Mouse (Mus musculus) embryonic facial prominence, embryonic 14.5 days (tissue): Measurements from ENCODE around the gene Crlf1. TPM values are rescaled to one million over a fixed set of nuclear protein-coding genes. Genes with fewer than 3 reads are reported as not detected.

Experiments used
- ATAC-seq: fragments of 200-750 bp; cut with Nextera tagmentation; 2 replicates; pipeline ENCODE4 v1.8.0; 2017; ENCODE audit warnings: low read depth, moderate number of reproducible peaks, moderate TSS enrichment
- DNase-seq: peaks from one replicate; pipeline ENCODE4 v3.0.0-alpha.2; 2015; ENCODE audit warnings: low spot score
- H3K27ac ChIP-seq: fragments of 300-500 bp; sonication (generic); replicated peaks from 2 replicates; pipeline ENCODE4 v1.5.1; 2014; ENCODE audit warnings: low read depth, mild to moderate bottlenecking, low read length, moderate library complexity
- H3K27me3 ChIP-seq: fragments of 300-500 bp; sonication (generic); replicated peaks from 2 replicates; pipeline ENCODE4 v1.6.1; 2014; ENCODE audit warnings: low read length; ENCODE audit not compliant: control insufficient read depth, insufficient read depth
- H3K36me3 ChIP-seq: fragments of 300-500 bp; sonication (generic); 2 replicates; pipeline ENCODE4 v1.6.1; 2014; ENCODE audit warnings: low read length, mixed read lengths; ENCODE audit not compliant: control insufficient read depth, insufficient read depth
- H3K4me1 ChIP-seq: fragments of 300-500 bp; sonication (generic); 2 replicates; pipeline ENCODE4 v1.6.1; 2014; ENCODE audit warnings: antibody characterized with exemption, low read length; ENCODE audit not compliant: control insufficient read depth, insufficient read depth
- H3K4me2 ChIP-seq: fragments of 300-500 bp; sonication (generic); 2 replicates; pipeline ENCODE4 v1.6.1; 2014; ENCODE audit warnings: low read depth, mild to moderate bottlenecking, low read length, moderate library complexity, mixed read lengths
- H3K4me3 ChIP-seq: fragments of 300-500 bp; sonication (generic); 2 replicates; pipeline ENCODE4 v1.5.1; 2014; ENCODE audit warnings: low read depth, mild to moderate bottlenecking, low read length
- H3K9ac ChIP-seq: fragments of 300-500 bp; sonication (generic); 2 replicates; pipeline ENCODE4 v1.6.1; 2014; ENCODE audit warnings: low read depth, mild to moderate bottlenecking, low read length, moderate library complexity, mixed read lengths
- H3K9me3 ChIP-seq: fragments of 300-500 bp; sonication (generic); 2 replicates; pipeline ENCODE4 v1.6.1; 2016; ENCODE audit warnings: low read length; ENCODE audit not compliant: control insufficient read depth
- WGBS: fragments of 180-500 bp; shearing (Covaris S2); extraction: QIAGEN DNeasy Blood & Tissue Kit; methylation state at CpG from one replicate; pipeline ENCODE4 v1.1.7; 2014; 5-methylcytosine and 5-hydroxymethylcytosine counted together
- polyA plus RNA-seq: library from polyadenylated mRNA; unstranded; fragments of >200 nt; fragmentation: Nextera tagmentation; extraction: Ambion mirVana; gene quantifications from 2 replicates; pipeline ENCODE4 v1.2.1, GENCODE M21; 2014

The Crlf1 gene
- 67.3 and 68.1 TPM in 2 replicates for polyA plus RNA-seq

DNA sequence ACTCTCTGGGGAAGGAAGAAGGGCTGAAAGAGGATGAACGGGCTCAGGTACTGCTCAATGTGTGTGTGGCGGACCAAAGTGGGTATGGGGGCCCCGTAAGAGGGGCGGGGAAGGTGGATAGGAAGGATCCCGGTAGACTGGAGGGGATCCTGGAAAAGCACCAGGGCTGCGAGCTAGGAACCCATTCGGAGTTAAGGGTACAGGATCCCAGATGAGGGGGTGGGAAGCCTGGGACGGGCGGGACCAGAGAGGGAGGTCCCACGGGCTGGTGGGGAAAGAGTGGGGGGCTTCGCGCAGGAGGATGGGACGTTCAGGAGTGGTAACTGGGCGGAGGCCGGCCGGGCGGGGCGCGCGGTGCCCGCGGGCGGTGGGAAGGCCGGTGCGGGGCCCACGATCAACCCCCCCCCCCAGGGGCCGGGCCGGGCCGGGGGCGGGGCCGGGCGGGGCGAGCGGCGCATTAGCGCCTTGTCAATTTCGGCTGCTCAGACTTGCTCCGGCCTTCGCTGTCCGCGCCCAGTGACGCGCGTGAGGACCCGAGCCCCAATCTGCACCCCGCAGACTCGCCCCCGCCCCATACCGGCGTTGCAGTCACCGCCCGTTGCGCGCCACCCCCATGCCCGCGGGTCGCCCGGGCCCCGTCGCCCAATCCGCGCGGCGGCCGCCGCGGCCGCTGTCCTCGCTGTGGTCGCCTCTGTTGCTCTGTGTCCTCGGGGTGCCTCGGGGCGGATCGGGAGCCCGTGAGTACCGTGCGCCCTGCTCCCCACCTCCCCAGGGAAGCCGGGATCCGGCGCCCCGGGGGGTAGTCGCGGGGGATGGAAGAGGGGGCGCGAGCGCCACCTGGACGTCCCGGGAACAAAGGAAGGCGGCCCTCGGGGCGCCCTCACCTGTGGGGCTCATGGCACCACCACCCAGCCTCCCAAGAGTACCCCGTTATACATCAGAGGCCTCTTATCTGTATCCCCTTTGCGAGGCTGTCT lies at the start of gene Crlf1:
Gene Crlf1 (plus strand): TSS at position 495 of the 977 bp plus-strand sequence.
- H3K9me3 ChIP-seq = no peaks in the 10 kb centered on the region
- peak; percentile 30 for ATAC-seq
- peak within 1 kb of the TSS; percentile 71 for H3K9ac ChIP-seq
- H3K36me3 ChIP-seq = no peaks in the 10 kb centered on the region
- WGBS = 0% methylated on average over 22 of the region's 93 CpGs
- H3K27me3 ChIP-seq = peaks cover 81% of the 10 kb centered on the region
- H3K4me2 ChIP-seq = peak within 1 kb of the TSS; percentile 81
- H3K4me3 ChIP-seq = peak within 1 kb of the TSS; percentile 56
- DNase-seq = no peak
- H3K27ac ChIP-seq = peak within 1 kb of the TSS; percentile 77
- peaks cover 50% of the 10 kb centered on the region for H3K4me1 ChIP-seq

GRCm38 (mm10) chr8:70443326-70443725 lies 49.6 kb upstream of the Crlf1 start:
- H3K27ac ChIP-seq = no peak overlapping the region
- no peak overlapping the region for H3K9ac ChIP-seq
- 78% methylated on average over 4 of the region's 4 CpGs for WGBS
- ATAC-seq (no peak), DNase-seq (no peak)
- H3K36me3 ChIP-seq = no peaks in the 10 kb centered on the region
- H3K4me1 ChIP-seq = peaks cover 20% of the 10 kb centered on the region
- H3K9me3 ChIP-seq = no peaks in the 10 kb centered on the region
- H3K4me3 ChIP-seq = no peak overlapping the region
- no peaks in the 10 kb centered on the region for H3K27me3 ChIP-seq
- no peak overlapping the region for H3K4me2 ChIP-seq

- H3K27ac ChIP-seq = no peak overlapping the region
- H3K9ac ChIP-seq = no peak overlapping the region
- no peak overlapping the region for H3K4me3 ChIP-seq
- no peak overlapping the region for H3K4me2 ChIP-seq
- peaks cover 30% of the 10 kb centered on the region for H3K4me1 ChIP-seq
- WGBS = 63% methylated on average over 1 of the region's 1 CpGs
- no peaks in the 10 kb centered on the region for H3K27me3 ChIP-seq
- no peaks in the 10 kb centered on the region for H3K9me3 ChIP-seq
- no peak for DNase-seq
- H3K36me3 ChIP-seq = peaks cover 11% of the 10 kb centered on the region
- no peak for ATAC-seq
Measured at GRCm38 (mm10) chr8:70445988-70446387, 47.0 kb upstream of the Crlf1 start.

DNA sequence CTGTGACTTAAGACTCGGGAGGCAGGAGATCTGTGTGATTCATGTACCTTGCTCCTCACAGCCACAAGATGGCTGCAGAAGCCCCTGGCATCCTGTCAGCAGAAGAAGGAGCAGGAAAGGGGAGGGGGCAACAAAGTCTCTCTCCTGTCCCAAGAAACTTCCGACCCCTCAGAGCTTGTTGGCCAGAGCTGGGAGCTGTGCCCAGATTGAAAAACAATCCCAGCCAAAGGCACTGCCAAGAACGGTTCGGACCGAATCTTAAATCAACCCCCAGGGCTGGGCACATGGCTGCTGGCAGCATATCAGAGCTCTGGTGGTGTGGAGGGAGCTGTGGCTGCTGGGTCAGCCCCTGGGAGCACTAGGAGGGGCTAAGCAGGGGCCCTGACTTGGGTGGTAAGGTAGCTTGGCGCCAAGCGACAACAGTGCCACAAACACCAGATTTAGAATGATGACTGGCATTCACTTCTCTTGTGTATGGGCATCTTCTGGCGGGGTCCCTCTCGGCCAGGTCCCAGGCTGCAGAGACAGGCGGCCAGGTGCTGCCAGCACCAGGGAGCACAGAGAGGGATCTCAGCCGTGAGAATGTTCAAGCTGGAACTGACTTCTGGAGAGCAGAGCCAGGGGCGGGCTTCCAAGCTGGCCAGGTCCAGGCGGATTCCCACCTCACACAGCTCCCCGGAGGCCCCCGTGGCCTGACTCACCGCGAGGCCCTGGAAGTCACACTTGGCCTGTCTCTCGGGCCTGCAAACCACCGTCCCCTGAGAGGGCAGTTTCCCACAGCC lies 45.1 kb upstream of the Crlf1 start:
- peak overlapping the region; percentile 70 for H3K27ac ChIP-seq
- no peak overlapping the region for H3K4me3 ChIP-seq
- H3K9me3 ChIP-seq = no peaks in the 10 kb centered on the region
- peaks cover 28% of the 10 kb centered on the region for H3K36me3 ChIP-seq
- no peak overlapping the region for H3K4me2 ChIP-seq
- ATAC-seq = peak; percentile 64
- peaks cover 30% of the 10 kb centered on the region for H3K4me1 ChIP-seq
- H3K27me3 ChIP-seq = no peaks in the 10 kb centered on the region
- peak; percentile 85 for DNase-seq
- 53% methylated on average over 19 of the region's 19 CpGs for WGBS
- no peak overlapping the region; the same call in 1 of the 2 replicates for H3K9ac ChIP-seq

GRCm38 (mm10) chr8:70452196-70452966 lies 40.6 kb upstream of the Crlf1 start:
- no peaks in the 10 kb centered on the region for H3K9me3 ChIP-seq
- no peak overlapping the region for H3K9ac ChIP-seq
- no peak overlapping the region for H3K4me3 ChIP-seq
- H3K27me3 ChIP-seq = no peaks in the 10 kb centered on the region
- H3K4me2 ChIP-seq = no peak overlapping the region
- peaks cover 29% of the 10 kb centered on the region for H3K4me1 ChIP-seq
- no peak for DNase-seq
- no peak overlapping the region for H3K27ac ChIP-seq
- H3K36me3 ChIP-seq = peaks cover 28% of the 10 kb centered on the region
- 70% methylated on average over 49 of the region's 52 CpGs for WGBS
- ATAC-seq = no peak

- Histone ChIP-seq H3K9ac (no peak overlapping the region), H3K4me1 (peaks cover 14% of the 10 kb centered on the region), H3K27ac (no peak overlapping the region), H3K4me2 (no peak overlapping the region), H3K9me3 (no peaks in the 10 kb centered on the region), H3K36me3 (peaks cover 28% of the 10 kb centered on the region), H3K4me3 (no peak overlapping the region), H3K27me3 (no peaks in the 10 kb centered on the region)
- 80% methylated on average over 5 of the region's 5 CpGs for WGBS
- DNase-seq (no peak), ATAC-seq (no peak)
Measured at GRCm38 (mm10) chr8:70453852-70454251, 39.1 kb upstream of the Crlf1 start.

- Histone ChIP-seq H3K27ac (no peak overlapping the region), H3K4me2 (no peak overlapping the region), H3K9ac (no peak overlapping the region), H3K9me3 (no peaks in the 10 kb centered on the region), H3K4me1 (no peaks in the 10 kb centered on the region), H3K36me3 (peaks cover 14% of the 10 kb centered on the region), H3K4me3 (no peak overlapping the region), H3K27me3 (no peaks in the 10 kb centered on the region)
- 83% methylated on average over 1 of the region's 1 CpGs for WGBS
- no peak for ATAC-seq
- no peak for DNase-seq
Measured at GRCm38 (mm10) chr8:70456996-70457395, 36.0 kb upstream of the Crlf1 start.

DNA sequence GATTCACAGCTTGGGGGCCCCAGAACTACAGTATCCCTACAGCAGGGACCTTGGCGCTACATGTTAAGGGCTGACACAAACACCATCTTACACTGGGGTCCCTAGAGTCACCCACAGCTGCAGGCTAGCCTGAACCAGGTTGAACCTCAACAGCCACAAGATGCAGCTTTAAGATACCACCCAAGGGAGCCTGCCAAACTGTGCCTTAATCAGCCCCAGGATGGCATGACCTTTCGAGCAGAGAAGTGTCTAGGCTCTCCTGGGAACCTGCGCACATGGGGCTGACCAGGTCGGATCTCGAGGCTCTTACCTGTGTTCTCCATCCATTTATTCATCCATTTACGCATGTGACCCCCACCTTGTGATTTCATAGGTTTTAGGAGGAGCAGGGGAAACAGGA lies 35.1 kb upstream of the Crlf1 start:
- no peak for ATAC-seq
- Histone ChIP-seq H3K4me3 (no peak overlapping the region), H3K9ac (no peak overlapping the region), H3K27me3 (no peaks in the 10 kb centered on the region), H3K27ac (no peak overlapping the region), H3K4me1 (no peaks in the 10 kb centered on the region), H3K4me2 (no peak overlapping the region), H3K36me3 (peaks cover 7% of the 10 kb centered on the region), H3K9me3 (no peaks in the 10 kb centered on the region)
- DNase-seq = no peak
- 87% methylated on average over 6 of the region's 6 CpGs for WGBS
